8 mouse cellular contexts compared by ENCODE assay signal in genomic region chr9:109059136-109059903, GRCm38 (mm10). TPM values are rescaled to one million over a fixed set of nuclear protein-coding genes. Genes with fewer than 3 reads are reported as not detected.
A peak's percentile ranks its signal among the peaks of the same experiment; 100 is the strongest.
DNase-seq lines count a peak whose midpoint lies in the region; ATAC-seq lines count a peak whose summit lies in the region.

Gene Trex1 (minus strand): TSS chr9:109059734.

- H3K4me2 ChIP-seq in hindbrain, embryonic 14.5 days (replicated peaks), result peak within 1 kb of the TSS; percentile 61

- peak; percentile 65 for ATAC-seq in hindbrain, embryonic 14.5 days (ENCODE audit: low FRiP score)

- 29% methylated on average over 15 of the region's 15 CpGs for WGBS in hindbrain, embryonic 14.5 days

- DNase-seq in R1 (ENCODE audit: low read depth, low spot score), result peak; percentile 93
- DNase-seq in cerebellum, postnatal 14 days, result peak; percentile 92 to 95
- DNase-seq in frontal cortex, postnatal 25 days (ENCODE audit: low spot score in 2 of 2), result peak; percentile 85 to 93
- peak; percentile 80 for DNase-seq in hindbrain, embryonic 14.5 days (ENCODE audit: low spot score)
- peak; percentile 86 to 88 for DNase-seq in layer of hippocampus, postnatal 36 days
- peak; percentile 96 for DNase-seq in lung, postnatal 36 days
- DNase-seq in retina, postnatal 7 days (ENCODE audit: low read depth, low spot score), result peak; percentile 62
- peak; percentile 91 for DNase-seq in urinary bladder, postnatal 14 days (ENCODE audit: low spot score)

- no peaks in the 10 kb centered on the region for H3K27me3 ChIP-seq in hindbrain, embryonic 14.5 days (ENCODE audit: control insufficient read depth, insufficient read depth, low read length)

- peak within 1 kb of the TSS; percentile 64 for H3K9ac ChIP-seq in hindbrain, embryonic 14.5 days

- H3K4me3 ChIP-seq in hindbrain, embryonic 14.5 days (replicated peaks; ENCODE audit: low read length), result peak within 1 kb of the TSS; percentile 32

- peaks cover 74% of the 10 kb centered on the region for H3K36me3 ChIP-seq in hindbrain, embryonic 14.5 days (replicated peaks; ENCODE audit: control insufficient read depth, insufficient read depth)

- H3K27ac ChIP-seq in hindbrain, embryonic 14.5 days, result peak within 1 kb of the TSS; percentile 82

- H3K9me3 ChIP-seq in hindbrain, embryonic 14.5 days (ENCODE audit: control insufficient read depth, low read length), result no peaks in the 10 kb centered on the region

- H3K4me1 ChIP-seq in hindbrain, embryonic 14.5 days (replicated peaks; ENCODE audit: control insufficient read depth, insufficient read depth, low read length), result peaks cover 17% of the 10 kb centered on the region

RNA-seq across cellular contexts. Expression of gene Trex1, which starts in this region (rescaled TPM):
- 9.7 and 16.2 TPM in 2 replicates for polyA plus RNA-seq in hindbrain, embryonic 14.5 days (2014; fragmentation: Nextera tagmentation; extraction: Ambion mirVana)
- total RNA-seq in layer of hippocampus, postnatal 36 days (2021), result 10 to 100 TPM; 15.6 to 17.2 TPM

Comparison
In these comparisons a context has a peak if more than half of its experiments do, and no peak if none do; other contexts are left out.
1. Peak in every context shown above with its lines: DNase-seq, ATAC-seq, H3K4me3 ChIP-seq and H3K27ac ChIP-seq.